Mouse (Mus musculus) urinary bladder, adult 2 months (tissue): ENCODE data around the gene Lrrc56. TPM values are rescaled to one million over a fixed set of nuclear protein-coding genes. Genes with fewer than 3 reads are reported as not detected.

ENCODE experiments used
- polyA plus RNA-seq: library from polyadenylated mRNA; depleted of rRNA; stranded (reverse); fragments of >200 nt; gene quantifications from 2 replicates; pipeline ENCODE4 v1.2.3, GENCODE M21; 2012; rRNA removed

Gene Lrrc56
- polyA plus RNA-seq, 1 experiment = 5.8 TPM

Other genes with a start within 250 kb of the Lrrc56 start
- 1.3 and 1.7 TPM in 2 replicates for gene Ifitm5, start 243.9 kb upstream of the Lrrc56 start, polyA plus RNA-seq
- gene Gm45717, start 238.2 kb upstream of the Lrrc56 start, polyA plus RNA-seq = not detected in 2 replicates
- gene Ifitm2, start 238.2 kb upstream of the Lrrc56 start, polyA plus RNA-seq = 860 and 924 TPM in 2 replicates
- 240 and 346 TPM in 2 replicates for gene Ifitm1, start 226.9 kb upstream of the Lrrc56 start, polyA plus RNA-seq
- gene Ifitm3, start 183.4 kb upstream of the Lrrc56 start, polyA plus RNA-seq = 596 and 696 TPM in 2 replicates
- gene Ifitm6, start 176.2 kb upstream of the Lrrc56 start, polyA plus RNA-seq = 7.5 and 8.8 TPM in 2 replicates
- not detected in 2 replicates for gene Gm17387, start 165.0 kb upstream of the Lrrc56 start, polyA plus RNA-seq
- gene B4galnt4, start 133.1 kb upstream of the Lrrc56 start, polyA plus RNA-seq = 0.45 and 0.55 TPM in 2 replicates
- 26.5 and 27.7 TPM in 2 replicates for gene Pkp3, start 115.9 kb upstream of the Lrrc56 start, polyA plus RNA-seq
- 13.8 and 15.0 TPM in 2 replicates for gene Sigirr, start 93.6 kb upstream of the Lrrc56 start, polyA plus RNA-seq
- gene Ano9, start 76.4 kb upstream of the Lrrc56 start, polyA plus RNA-seq = 7.5 and 13.7 TPM in 2 replicates
- 25.6 and 27.7 TPM in 2 replicates for gene Ptdss2, start 71.8 kb upstream of the Lrrc56 start, polyA plus RNA-seq
- 126 and 135 TPM in 2 replicates for gene Rnh1, start 21.3 kb upstream of the Lrrc56 start, polyA plus RNA-seq
- 114 and 129 TPM in 2 replicates for gene Hras, start 152 bp upstream of the Lrrc56 start, polyA plus RNA-seq
- 8.4 and 11.6 TPM in 2 replicates for gene Lmntd2, start 19.9 kb downstream of the Lrrc56 start, polyA plus RNA-seq
- 97.6 and 157 TPM in 2 replicates for gene Rassf7, start 21.7 kb downstream of the Lrrc56 start, polyA plus RNA-seq
- 16.4 and 30.4 TPM in 2 replicates for gene Phrf1, start 34.6 kb downstream of the Lrrc56 start, polyA plus RNA-seq
- 21.2 and 23.3 TPM in 2 replicates for gene Irf7, start 72.3 kb downstream of the Lrrc56 start, polyA plus RNA-seq
- 0.07 TPM in 1 of 2 replicates, not detected in the other for gene Cdhr5, start 82.6 kb downstream of the Lrrc56 start, polyA plus RNA-seq
- gene Sct, start 85.0 kb downstream of the Lrrc56 start, polyA plus RNA-seq = 0.41 and 1.3 TPM in 2 replicates
- gene Drd4, start 97.8 kb downstream of the Lrrc56 start, polyA plus RNA-seq = 0.06 and 0.21 TPM in 2 replicates
- gene Deaf1, start 133.5 kb downstream of the Lrrc56 start, polyA plus RNA-seq = 14.6 and 22.8 TPM in 2 replicates
- gene Tmem80, start 133.6 kb downstream of the Lrrc56 start, polyA plus RNA-seq = 34.1 and 42.5 TPM in 2 replicates
- 79.7 and 109 TPM in 2 replicates for gene Eps8l2, start 144.7 kb downstream of the Lrrc56 start, polyA plus RNA-seq
- 269 and 320 TPM in 2 replicates for gene Taldo1, start 198.0 kb downstream of the Lrrc56 start, polyA plus RNA-seq
- gene Gatd1, start 220.0 kb downstream of the Lrrc56 start, polyA plus RNA-seq = 48.3 and 59.2 TPM in 2 replicates
- 1.3 and 3.4 TPM in 2 replicates for gene Cend1, start 235.3 kb downstream of the Lrrc56 start, polyA plus RNA-seq
- gene Slc25a22, start 243.7 kb downstream of the Lrrc56 start, polyA plus RNA-seq = 42.0 and 55.2 TPM in 2 replicates
- 4.7 and 4.8 TPM in 2 replicates for gene Pidd1, start 249.9 kb downstream of the Lrrc56 start, polyA plus RNA-seq